29 mouse cellular contexts compared by ENCODE assay signal in genomic region chr1:160993851-160994250, GRCm38 (mm10). TPM values are rescaled to one million over a fixed set of nuclear protein-coding genes. Genes with fewer than 3 reads are reported as not detected.
DNase-seq lines count a peak whose midpoint lies in the region; ATAC-seq and TF ChIP-seq lines count a peak whose summit lies in the region.
"Had no signal": no experiment of that assay in that cellular context is flagged by ENCODE, and none has a peak within 500 bp of the region (broad histone marks: within the 10 kb centered on the region; RNA-seq: fewer than 3 reads in every experiment).

No protein-coding gene starts in this region.

- H3K27ac ChIP-seq in intestine, embryonic 14.5 days (ENCODE audit: low read depth): no peak overlapping the region
- no peak overlapping the region for H3K27ac ChIP-seq in intestine, embryonic 16.5 days (ENCODE audit: low read length)
- no peak overlapping the region for H3K27ac ChIP-seq in midbrain, embryonic 14.5 days (replicated peaks; ENCODE audit: low read depth, low read length)
- H3K27ac ChIP-seq in midbrain, embryonic 16.5 days (ENCODE audit: low read length): no peak overlapping the region
- H3K27ac ChIP-seq: embryonic facial prominence, embryonic 13.5 days; embryonic facial prominence, embryonic 15.5 days; forebrain, embryonic 10.5 days; forebrain, embryonic 12.5 days; forebrain, embryonic 15.5 days had no signal

- TF ChIP-seq POLR2A in brain, embryonic 14.5 days (IDR thresholded peaks at IDR 0.05; ENCODE audit: borderline replicate concordance, extremely low read depth, insufficient read depth, insufficient read length, poor library complexity, severe bottlenecking): no peak

- TF ChIP-seq CTCF in brain, embryonic 14.5 days (IDR thresholded peaks at IDR 0.05; ENCODE audit: borderline replicate concordance, extremely low read depth, insufficient read depth, insufficient read length): no peak

- no peak overlapping the region for H3K4me2 ChIP-seq in intestine, embryonic 14.5 days (ENCODE audit: low read length)
- no peak overlapping the region for H3K4me2 ChIP-seq in intestine, embryonic 16.5 days (ENCODE audit: low read depth, low read length)
- H3K4me2 ChIP-seq in midbrain, embryonic 14.5 days (ENCODE audit: low read length): no peak overlapping the region
- no peak overlapping the region for H3K4me2 ChIP-seq in midbrain, embryonic 16.5 days (ENCODE audit: low read length)
- H3K4me2 ChIP-seq: embryonic facial prominence, embryonic 13.5 days; embryonic facial prominence, embryonic 15.5 days; forebrain, embryonic 12.5 days; forebrain, embryonic 15.5 days had no signal

- H3K4me1 ChIP-seq in intestine, embryonic 14.5 days (replicated peaks; ENCODE audit: control insufficient read depth, insufficient read depth, low read length): no peaks in the 10 kb centered on the region
- no peaks in the 10 kb centered on the region for H3K4me1 ChIP-seq in intestine, embryonic 16.5 days (ENCODE audit: control insufficient read depth, insufficient read depth, low read length)
- H3K4me1 ChIP-seq in midbrain, embryonic 14.5 days (ENCODE audit: control insufficient read depth, insufficient read depth, low read length): no peaks in the 10 kb centered on the region
- H3K4me1 ChIP-seq in midbrain, embryonic 16.5 days (ENCODE audit: control insufficient read depth, insufficient read depth, low read length): no peaks in the 10 kb centered on the region
- H3K4me1 ChIP-seq: embryonic facial prominence, embryonic 13.5 days; embryonic facial prominence, embryonic 15.5 days; forebrain, embryonic 10.5 days; forebrain, embryonic 12.5 days; forebrain, embryonic 15.5 days had no signal

- no peak overlapping the region for H3K4me3 ChIP-seq in intestine, embryonic 14.5 days (ENCODE audit: low read depth, low read length)
- H3K4me3 ChIP-seq in intestine, embryonic 16.5 days (ENCODE audit: low read length): no peak overlapping the region
- H3K4me3 ChIP-seq in midbrain, embryonic 14.5 days (replicated peaks; ENCODE audit: low read depth, low read length): no peak overlapping the region
- H3K4me3 ChIP-seq in midbrain, embryonic 16.5 days (ENCODE audit: low read depth, low read length): no peak overlapping the region
- H3K4me3 ChIP-seq: embryonic facial prominence, embryonic 13.5 days; embryonic facial prominence, embryonic 15.5 days; erythroblast, embryonic 14.5 days; forebrain, embryonic 10.5 days; forebrain, embryonic 12.5 days; forebrain, embryonic 15.5 days had no signal

- 81% methylated on average over 6 of the region's 6 CpGs for WGBS in intestine, embryonic 14.5 days
- WGBS in intestine, embryonic 16.5 days: 85% methylated on average over 6 of the region's 6 CpGs
- WGBS in midbrain, embryonic 14.5 days: 63% methylated on average over 6 of the region's 6 CpGs
- 64% methylated on average over 6 of the region's 6 CpGs for WGBS in midbrain, embryonic 16.5 days

- peak; percentile 18 for DNase-seq in intestine, embryonic 14.5 days (ENCODE audit: low spot score)
- peak; percentile 7 for DNase-seq in midbrain, embryonic 14.5 days
- peak; percentile 9 for DNase-seq in brain, embryonic 14.5 days (ENCODE audit: low read depth)
- DNase-seq in lung, postnatal 25 days (ENCODE audit: low spot score): no peak
- DNase-seq: adrenal gland, adult 8-10 months; adrenal gland, postnatal 14 days; adrenal gland, postnatal 36 days; B cell, adult 2 months; cerebellum, adult 11 months; cerebellum, adult 18-20 months; cerebellum, adult 8-10 months; cerebellum, adult 9-11 months; cerebellum, postnatal 14 days; cerebellum, postnatal 36 days; embryo, embryonic 11 days; forebrain, postnatal 0 days had no signal

- H3K9me3 ChIP-seq in intestine, embryonic 14.5 days (ENCODE audit: control insufficient read depth, low read length): no peaks in the 10 kb centered on the region
- no peaks in the 10 kb centered on the region for H3K9me3 ChIP-seq in intestine, embryonic 16.5 days (ENCODE audit: control insufficient read depth, low read length)
- H3K9me3 ChIP-seq in midbrain, embryonic 14.5 days (ENCODE audit: control insufficient read depth, low read length): no peaks in the 10 kb centered on the region
- H3K9me3 ChIP-seq in midbrain, embryonic 16.5 days (replicated peaks; ENCODE audit: control insufficient read depth, low read length, poor library complexity, severe bottlenecking): no peaks in the 10 kb centered on the region
- H3K9me3 ChIP-seq: embryonic facial prominence, embryonic 13.5 days; embryonic facial prominence, embryonic 15.5 days; forebrain, embryonic 10.5 days; forebrain, embryonic 12.5 days; forebrain, embryonic 15.5 days; G1E had no signal

- no peak for ATAC-seq in intestine, embryonic 14.5 days (replicated peaks; ENCODE audit: low FRiP score, low TSS enrichment, low read depth)
- no peak for ATAC-seq in intestine, embryonic 16.5 days
- no peak for ATAC-seq in midbrain, embryonic 14.5 days (ENCODE audit: low FRiP score, low TSS enrichment)
- no peak for ATAC-seq in midbrain, embryonic 16.5 days
- ATAC-seq: activated CD4-positive, CD25-positive, alpha-beta regulatory T cell, adult 4 months; CD4-positive, CD25-positive, alpha-beta regulatory T cell, adult 4 months; forebrain, embryonic 15.5 days; forebrain, postnatal 0 days; Patski had no signal

- no peaks in the 10 kb centered on the region for H3K27me3 ChIP-seq in intestine, embryonic 14.5 days (replicated peaks; ENCODE audit: control insufficient read depth, insufficient read depth, low read length)
- no peaks in the 10 kb centered on the region for H3K27me3 ChIP-seq in intestine, embryonic 16.5 days (replicated peaks; ENCODE audit: control insufficient read depth, insufficient read depth, low read length)
- H3K27me3 ChIP-seq in midbrain, embryonic 14.5 days (ENCODE audit: control insufficient read depth, insufficient read depth, low read length): no peaks in the 10 kb centered on the region
- H3K27me3 ChIP-seq in midbrain, embryonic 16.5 days (ENCODE audit: control insufficient read depth, insufficient read depth, low read depth, low read length): no peaks in the 10 kb centered on the region
- H3K27me3 ChIP-seq: CH12.LX; embryonic facial prominence, embryonic 13.5 days; embryonic facial prominence, embryonic 15.5 days; forebrain, embryonic 12.5 days; forebrain, embryonic 15.5 days; Patski had no signal

- H3K36me3 ChIP-seq in intestine, embryonic 14.5 days (ENCODE audit: control insufficient read depth, insufficient read depth, low read length): no peaks in the 10 kb centered on the region
- no peaks in the 10 kb centered on the region for H3K36me3 ChIP-seq in intestine, embryonic 16.5 days (ENCODE audit: control insufficient read depth, insufficient read depth, low read length)
- no peaks in the 10 kb centered on the region for H3K36me3 ChIP-seq in midbrain, embryonic 14.5 days (ENCODE audit: control insufficient read depth, insufficient read depth, low read length)
- no peaks in the 10 kb centered on the region for H3K36me3 ChIP-seq in midbrain, embryonic 16.5 days (ENCODE audit: control insufficient read depth, insufficient read depth, low read length)
- H3K36me3 ChIP-seq: embryonic facial prominence, embryonic 13.5 days; embryonic facial prominence, embryonic 15.5 days; forebrain, embryonic 10.5 days; forebrain, embryonic 12.5 days; forebrain, embryonic 15.5 days; G1E had no signal

- H3K9ac ChIP-seq in intestine, embryonic 14.5 days (ENCODE audit: low read length): no peak overlapping the region
- no peak overlapping the region for H3K9ac ChIP-seq in intestine, embryonic 16.5 days (ENCODE audit: low read depth, low read length)
- H3K9ac ChIP-seq in midbrain, embryonic 14.5 days (replicated peaks; ENCODE audit: low read length): no peak overlapping the region
- H3K9ac ChIP-seq in midbrain, embryonic 16.5 days (ENCODE audit: low read depth, low read length): no peak overlapping the region
- H3K9ac ChIP-seq: embryonic facial prominence, embryonic 13.5 days; embryonic facial prominence, embryonic 15.5 days; forebrain, embryonic 12.5 days; forebrain, embryonic 15.5 days; forebrain, postnatal 0 days had no signal

RNA-seq across cellular contexts. Expression of gene Serpinc1, which starts 15.5 kb away (rescaled TPM):
- polyA plus RNA-seq in intestine, embryonic 14.5 days (2014; fragmentation: Nextera tagmentation; extraction: Ambion mirVana): 1.9 and 2.0 TPM in 2 replicates
- polyA plus RNA-seq in intestine, embryonic 16.5 days (2015; fragmentation: Nextera tagmentation; extraction: Ambion mirVana): 5.4 and 16.6 TPM in 2 replicates
- 2.9 and 3.1 TPM in 2 replicates for polyA plus RNA-seq in midbrain, embryonic 14.5 days (2014; fragmentation: Nextera tagmentation; extraction: Ambion mirVana)
- 3.3 and 4.5 TPM in 2 replicates for polyA plus RNA-seq in midbrain, embryonic 16.5 days (2015; fragmentation: Nextera tagmentation; extraction: Ambion mirVana)
- 0.66 and 0.88 TPM in 2 replicates for polyA plus RNA-seq in brain, embryonic 14.5 days (2012; rRNA removed)

RNA-seq across cellular contexts. Expression of gene Zbtb37, which starts 40.8 kb away (rescaled TPM):
- 6.6 and 8.1 TPM in 2 replicates for polyA plus RNA-seq in intestine, embryonic 14.5 days (2014; fragmentation: Nextera tagmentation; extraction: Ambion mirVana)
- 3.4 and 4.3 TPM in 2 replicates for polyA plus RNA-seq in intestine, embryonic 16.5 days (2015; fragmentation: Nextera tagmentation; extraction: Ambion mirVana)
- 18.4 and 23.7 TPM in 2 replicates for polyA plus RNA-seq in midbrain, embryonic 14.5 days (2014; fragmentation: Nextera tagmentation; extraction: Ambion mirVana)
- 14.0 and 15.8 TPM in 2 replicates for polyA plus RNA-seq in midbrain, embryonic 16.5 days (2015; fragmentation: Nextera tagmentation; extraction: Ambion mirVana)
- 7.8 and 9.9 TPM in 2 replicates for polyA plus RNA-seq in brain, embryonic 14.5 days (2012; rRNA removed)
- polyA plus RNA-seq: erythroblast, embryonic 14.5 days had no signal
